Mouse (Mus musculus) urinary bladder, postnatal 10 days (tissue): Measurements from ENCODE around the gene Bcl2.
"Not testable (repeated sequence)": the region's sequence is repeated elsewhere in the genome, so short reads cannot be mapped to it uniquely, and the experiment has no call there.

Experiments used
- DNase-seq: peaks from one replicate; pipeline ENCODE4 v3.0.0; 2022; ENCODE audit warnings: low spot score

Gene Bcl2

DNA sequence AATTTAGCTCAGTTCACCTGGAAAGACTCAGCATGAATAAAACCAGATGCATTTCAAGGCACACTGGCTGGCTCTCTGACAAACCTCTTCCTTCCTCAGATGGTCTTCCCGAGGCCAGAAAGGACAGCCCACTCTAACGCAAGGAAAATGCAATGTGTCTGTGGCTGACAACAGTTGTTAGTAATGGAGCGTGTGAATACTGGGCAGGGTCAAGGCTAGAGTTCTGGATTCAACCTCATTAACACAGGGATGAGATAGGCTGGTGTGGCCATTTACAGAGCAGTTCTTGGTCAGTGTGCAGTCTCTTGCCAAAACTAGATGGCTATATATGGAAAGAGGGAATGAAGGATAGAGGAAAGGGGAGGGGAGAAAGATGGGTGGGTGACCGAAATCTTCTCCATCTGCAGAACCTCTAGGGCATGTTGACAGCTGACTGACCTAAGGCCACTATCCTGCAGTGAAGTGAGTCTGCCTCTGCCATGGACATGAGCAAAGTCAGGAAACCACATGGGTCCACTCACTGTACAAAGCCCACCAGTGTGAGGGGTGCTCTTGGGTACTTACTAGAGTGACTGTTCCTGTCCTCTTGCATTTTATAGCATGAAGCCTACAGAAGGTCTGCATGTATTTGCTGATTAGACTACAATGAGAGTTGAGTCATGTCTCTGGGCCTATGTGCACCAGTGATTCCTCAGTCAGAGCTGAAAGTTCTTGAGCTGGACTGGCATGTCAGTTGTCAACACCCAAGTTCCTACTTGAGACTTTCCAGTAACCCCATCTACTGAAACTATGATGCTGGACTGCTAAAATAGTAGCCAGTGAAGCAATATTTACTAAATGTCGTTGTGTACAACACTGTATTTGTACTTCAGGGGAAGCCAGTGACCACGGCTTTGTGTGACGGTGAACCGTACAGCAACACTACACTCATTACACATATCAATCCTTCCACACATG is 159.9 kb downstream of the Bcl2 start:
- no peak for DNase-seq

DNA sequence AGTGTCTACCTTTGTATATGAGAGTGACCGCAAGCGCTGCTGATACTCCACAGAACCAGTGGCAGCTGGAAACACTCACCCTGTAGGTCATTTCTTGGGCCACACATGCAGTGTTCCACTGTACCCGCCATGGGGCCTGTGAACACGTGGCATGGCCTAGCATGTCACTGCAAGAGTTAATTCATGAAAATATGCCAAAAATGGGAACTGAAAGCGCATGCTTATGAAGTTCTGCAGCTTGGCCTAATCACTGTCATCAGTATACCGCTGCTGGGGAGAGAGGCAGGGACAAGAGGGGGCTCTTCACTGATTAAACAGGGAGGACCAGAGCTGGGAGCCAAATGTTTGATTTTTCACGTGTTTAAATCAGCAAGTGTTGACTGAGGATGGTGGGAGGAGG is 161.2 kb downstream of the Bcl2 start:
- no peak for DNase-seq

DNA sequence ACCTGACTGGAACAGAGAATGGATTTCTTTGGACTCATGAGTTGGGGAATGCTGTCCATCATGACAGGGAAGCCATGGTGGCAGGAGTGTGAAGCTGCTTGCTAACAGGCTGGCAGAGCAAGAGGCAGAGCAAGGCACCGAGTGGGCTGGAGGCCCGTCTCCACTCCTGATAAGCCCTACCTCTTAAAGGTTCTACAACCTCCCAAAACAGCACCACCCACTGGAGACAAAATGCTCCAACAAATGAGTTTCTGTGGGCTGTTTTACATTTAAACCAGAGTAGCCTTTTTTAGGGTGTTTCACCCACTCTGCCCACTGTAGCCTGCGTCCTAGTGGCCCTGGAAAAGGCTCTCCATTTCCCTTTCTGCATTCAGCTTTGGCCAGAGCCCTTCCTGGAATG is 163.5 kb downstream of the Bcl2 start:
- DNase-seq: no peak

DNA sequence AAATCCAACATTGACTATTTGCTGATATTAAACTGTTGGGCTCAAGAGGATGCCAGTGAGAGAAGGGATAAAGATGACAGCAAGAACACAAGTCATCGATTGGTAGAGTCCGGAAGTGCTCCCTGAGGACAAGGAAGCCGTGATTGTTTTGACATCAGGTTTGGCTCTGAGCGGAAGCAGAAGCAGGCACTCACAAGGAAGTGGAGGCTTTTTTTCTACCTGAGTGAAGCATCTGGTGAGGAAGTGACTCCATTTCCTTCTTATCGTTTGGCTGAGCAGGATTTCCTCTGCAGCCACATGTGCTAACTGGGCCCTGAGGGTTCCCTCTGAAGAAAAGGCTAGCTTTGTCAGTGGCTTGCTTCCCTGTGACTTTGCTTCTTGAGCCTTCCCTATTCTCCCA is 165.0 kb downstream of the Bcl2 start:
- DNase-seq: no peak

DNA sequence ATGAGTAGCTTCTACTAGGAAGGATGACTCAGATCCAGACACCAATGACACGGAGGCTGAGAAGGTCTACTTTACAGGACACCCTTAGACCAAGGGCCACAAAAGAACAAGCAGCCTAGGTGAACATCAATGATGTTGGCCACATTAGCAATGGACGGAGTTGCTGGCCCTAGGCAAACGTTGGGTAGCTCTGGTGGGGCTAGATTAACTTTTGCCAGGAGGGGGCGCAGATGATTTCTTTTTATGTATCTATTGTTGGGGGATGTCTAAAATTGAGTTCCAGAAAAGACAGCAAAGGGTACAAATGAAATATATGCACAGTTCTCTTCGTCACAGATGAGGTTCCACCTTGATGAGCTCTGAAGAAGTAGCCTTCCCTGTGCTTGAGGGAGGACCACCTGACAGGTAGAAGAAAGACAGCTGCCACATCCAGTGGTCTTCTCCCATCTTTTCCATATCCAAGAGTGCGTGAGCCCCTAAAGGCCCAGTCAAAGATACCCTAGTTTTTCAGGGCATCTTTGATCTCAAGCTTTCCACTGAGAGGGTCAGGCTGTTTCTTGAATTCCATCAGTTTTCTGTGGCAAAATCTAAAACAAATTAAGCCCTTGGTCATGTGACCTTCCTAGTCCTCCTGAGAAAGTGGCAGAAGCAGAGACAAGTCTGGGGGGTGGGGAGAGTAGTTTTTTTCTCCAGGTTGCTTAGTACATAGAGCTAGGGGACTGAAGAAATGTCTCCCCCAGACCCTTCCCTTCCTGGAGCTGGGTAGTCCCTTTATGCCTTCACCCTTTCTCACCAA is 169.1 kb downstream of the Bcl2 start:
- no peak for DNase-seq

DNA sequence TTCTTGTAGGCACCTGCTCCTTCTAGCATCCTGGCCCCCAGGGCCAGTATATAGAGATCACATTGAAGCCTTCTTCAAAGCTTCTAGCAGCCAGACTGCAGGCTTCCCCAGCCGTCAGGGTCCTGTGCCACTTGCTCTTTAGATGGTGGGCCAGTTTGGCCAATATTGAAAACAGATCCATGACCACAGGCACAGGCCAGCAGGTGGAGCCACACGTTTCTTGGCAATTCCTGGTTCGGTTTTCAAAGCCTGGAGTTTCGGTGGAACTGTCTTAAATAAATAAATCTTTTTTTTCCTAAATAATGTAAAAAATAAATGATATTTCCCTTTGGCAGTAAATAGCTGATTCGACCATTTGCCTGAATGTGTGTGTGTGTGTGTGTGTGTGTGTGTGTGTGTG is 171.3 kb downstream of the Bcl2 start:
- DNase-seq: no peak

DNA sequence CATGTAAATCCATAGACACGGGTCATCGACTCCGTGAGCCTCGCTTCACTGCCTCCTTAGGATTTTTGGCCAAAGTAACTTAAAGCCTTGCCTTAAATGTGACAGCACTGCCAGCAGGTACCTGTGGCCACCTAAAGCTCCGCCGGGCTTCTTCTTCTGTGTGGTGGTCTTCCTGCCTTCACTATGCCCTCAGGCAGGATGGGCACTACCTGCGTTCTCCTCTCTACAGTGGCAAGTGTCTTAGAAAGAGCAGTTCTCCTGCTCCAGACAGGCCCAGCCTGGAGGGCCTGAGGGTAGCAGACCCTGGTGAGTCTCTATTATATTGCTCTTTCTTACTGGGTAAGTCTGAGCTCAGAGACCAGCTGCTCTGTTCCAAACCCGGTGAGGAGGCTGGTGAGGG is 172.2 kb downstream of the Bcl2 start:
- no peak for DNase-seq

DNA sequence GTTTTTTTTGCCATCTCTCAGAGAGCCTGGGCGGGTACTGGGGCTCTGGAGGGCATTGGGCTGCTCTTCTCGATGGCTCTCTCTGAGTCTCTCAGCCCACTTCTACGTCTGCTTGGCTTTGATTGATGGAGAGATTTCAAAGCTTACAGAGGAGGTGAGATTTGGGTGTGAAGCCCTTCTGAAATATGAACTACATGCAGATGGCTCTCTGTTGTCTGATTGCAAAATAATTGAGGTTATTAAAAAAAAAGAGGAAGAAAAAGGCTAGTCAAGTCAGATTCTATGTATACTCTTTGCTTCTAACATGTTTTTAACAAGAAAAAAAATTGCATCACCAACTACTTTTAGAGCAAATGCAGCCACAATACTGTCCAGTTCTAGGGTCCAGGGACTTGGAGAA is 173.9 kb downstream of the Bcl2 start:
- no peak for DNase-seq

DNA sequence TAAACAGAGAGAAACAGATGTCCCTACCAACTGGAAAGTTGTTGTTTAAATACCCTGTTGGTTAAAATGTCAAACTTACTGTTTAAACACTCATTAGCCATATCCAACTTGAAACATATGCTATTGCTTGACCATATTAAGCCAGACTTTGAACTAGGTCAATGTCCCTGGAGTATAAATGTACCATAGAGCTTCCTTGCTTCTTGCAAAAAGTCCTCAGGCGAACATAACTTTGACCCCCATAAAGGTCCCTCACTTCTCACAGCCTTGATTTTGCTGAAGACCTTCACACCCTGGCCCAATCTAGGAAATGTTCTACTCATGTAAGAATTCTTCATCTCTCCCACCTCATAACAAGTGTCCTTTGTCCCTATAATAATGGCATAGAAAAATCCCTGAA is 175.0 kb downstream of the Bcl2 start:
- no peak for DNase-seq

DNA sequence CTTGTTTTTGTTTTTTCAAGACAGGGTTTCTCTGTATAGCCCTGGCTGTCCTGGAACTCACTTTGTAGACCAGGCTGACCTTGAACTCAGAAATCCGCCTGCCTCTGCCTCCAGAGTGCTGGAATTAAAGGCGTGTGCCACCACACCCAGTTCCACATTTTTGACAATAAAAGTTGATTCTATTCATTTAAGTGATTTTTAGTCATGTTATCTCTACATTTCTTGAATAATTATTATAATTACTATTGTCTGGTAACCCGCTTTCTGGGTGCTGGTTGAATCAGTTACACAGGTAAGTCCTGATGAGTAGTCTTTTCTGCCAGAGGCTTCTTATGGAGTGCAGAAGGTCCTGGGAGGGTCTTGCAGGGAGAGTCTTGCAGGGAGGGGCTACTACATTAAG is 179.2 kb downstream of the Bcl2 start:
- DNase-seq: not testable (repeated sequence)

DNA sequence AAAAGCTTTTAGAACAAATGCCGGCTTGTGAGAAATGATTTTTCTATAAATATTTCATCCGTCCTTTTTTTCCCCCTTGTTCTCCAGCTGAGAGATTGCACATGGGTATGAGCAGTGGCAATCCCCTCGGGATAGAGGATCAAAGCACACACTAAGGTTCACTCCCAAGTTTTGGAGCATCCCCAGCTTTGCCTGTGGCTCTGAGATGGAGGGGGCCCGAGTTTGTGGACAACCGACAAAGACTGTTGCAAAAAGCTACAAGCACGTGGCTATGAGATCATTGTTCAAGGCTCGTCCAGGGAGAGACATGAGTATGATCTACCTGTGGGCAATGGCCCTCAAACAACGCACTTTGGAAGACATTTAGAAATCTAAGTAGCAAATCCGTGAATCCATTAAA is 184.5 kb downstream of the Bcl2 start:
- no peak for DNase-seq

DNA sequence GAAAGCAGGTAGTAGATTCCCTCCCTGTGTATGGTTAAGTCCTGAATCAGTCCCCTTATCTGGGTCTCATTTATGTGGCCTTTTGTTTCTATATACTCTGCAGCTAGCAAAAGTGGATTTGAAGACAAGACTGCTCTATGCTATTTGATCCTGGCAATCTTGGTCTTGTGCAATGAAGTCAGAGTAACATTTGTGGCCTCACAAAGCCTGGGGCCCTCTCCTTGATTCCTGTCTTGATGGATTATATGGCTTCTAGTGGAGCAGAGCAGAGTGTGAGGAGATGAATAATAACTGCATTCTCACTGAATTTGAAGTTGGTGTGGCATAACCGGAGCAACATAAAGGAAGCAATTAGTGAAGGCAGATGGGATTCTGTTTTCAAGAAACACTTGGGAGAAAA is 186.5 kb downstream of the Bcl2 start:
- no peak for DNase-seq

DNA sequence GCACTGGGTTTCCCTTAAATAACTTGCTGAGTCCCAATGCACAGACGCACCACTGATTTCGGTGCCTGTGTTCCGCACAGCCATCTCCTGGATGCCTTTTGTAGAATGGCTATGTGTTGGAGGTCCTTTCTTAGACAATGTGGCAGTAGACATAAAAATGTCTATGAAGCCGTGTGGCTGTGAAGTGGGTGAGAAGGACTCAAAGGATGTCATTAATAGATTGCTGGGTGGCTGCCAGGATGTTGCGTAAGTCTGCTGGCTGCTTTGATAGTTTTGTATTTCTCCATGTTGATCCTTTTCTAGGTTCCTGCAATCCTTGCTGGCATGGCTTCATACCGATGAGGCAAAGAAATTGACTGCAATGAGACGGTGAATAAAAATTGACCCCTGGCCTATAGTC is 187.3 kb downstream of the Bcl2 start:
- no peak for DNase-seq

DNA sequence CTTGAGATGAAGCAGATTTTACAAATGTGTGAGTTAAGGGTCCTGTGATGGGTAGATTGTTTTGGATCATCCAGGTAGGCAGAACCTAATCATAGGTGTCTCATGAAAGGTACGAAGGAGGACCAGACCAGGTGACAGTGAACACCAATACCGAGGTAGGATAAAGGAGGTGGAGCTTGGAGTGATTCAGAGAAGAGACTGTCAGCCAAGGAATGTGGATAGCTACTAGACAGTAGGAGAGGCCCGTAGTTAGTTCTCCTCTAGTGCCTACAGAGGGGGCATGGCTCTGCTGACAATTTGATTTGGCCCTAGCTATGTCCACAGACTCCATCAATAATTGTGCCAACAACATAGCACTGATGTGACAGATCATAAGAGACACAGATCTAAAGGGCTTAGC is 188.0 kb downstream of the Bcl2 start:
- no peak for DNase-seq

DNA sequence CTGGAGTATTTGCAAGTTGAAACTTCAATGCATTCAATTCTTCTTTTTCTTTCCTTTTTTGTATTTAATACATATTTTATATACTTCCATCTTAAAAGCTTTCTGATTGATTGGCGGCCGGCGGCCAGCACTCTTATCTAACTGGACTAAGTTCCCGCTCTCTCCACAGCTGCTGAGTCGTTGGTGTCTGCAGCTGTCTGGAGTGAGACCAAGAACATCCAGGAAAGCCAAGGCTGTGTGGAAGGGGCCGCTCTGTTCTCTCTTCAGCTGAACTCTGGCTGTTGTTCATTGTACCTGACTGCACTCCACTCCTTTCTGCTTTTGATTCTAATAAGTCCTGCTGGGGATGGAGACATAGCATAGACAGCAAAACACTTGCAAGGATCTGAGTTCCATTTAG is 190.3 kb downstream of the Bcl2 start:
- no peak for DNase-seq

DNA sequence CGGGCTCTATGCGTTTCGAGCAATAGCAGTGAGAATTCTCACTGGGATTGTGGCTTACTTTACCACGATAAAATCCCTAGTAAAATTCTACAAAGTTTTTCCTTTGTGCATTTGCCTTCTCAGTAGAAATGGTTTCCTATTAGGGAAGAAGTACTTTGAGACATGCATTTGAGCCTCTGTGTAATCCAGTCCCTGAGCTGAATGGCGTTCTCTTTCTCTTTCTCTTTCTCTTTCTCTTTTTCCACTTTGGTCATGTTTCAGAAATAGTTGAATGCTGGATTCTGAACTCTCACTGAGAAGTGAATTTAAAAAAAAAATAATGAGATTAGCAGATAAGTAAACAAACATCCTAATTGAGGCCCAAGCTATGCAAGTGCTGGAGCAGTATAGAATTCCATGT is 191.1 kb downstream of the Bcl2 start:
- DNase-seq: no peak

DNA sequence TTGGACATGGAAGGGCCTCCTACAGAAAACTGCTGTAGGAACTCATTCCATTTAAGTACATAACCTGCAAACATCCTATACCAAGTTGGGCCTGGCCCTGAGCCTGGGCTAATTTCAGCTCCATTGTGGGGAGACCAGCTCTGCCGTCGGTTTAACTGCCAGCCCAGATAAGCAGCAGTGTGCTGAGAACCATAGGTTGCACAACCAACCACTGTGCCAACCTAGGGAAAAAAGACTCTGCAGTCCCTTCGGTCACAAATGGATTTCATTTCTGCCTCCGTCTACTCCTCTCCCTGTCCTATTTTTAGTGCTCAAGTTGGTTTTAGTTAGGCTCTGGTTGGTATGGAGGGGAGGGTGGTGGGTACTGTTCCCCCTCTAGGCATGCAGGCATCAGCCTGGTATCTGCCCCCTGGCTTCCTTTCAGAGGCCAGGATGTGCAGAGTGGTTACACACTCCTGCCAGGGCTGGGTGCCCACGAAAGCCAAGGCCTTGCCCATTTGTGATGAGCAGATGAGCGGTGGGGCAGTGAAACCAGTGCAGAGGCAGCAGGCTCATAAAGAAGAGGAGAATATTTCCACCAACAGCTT is 196.4 kb downstream of the Bcl2 start:
- DNase-seq: no peak

DNA sequence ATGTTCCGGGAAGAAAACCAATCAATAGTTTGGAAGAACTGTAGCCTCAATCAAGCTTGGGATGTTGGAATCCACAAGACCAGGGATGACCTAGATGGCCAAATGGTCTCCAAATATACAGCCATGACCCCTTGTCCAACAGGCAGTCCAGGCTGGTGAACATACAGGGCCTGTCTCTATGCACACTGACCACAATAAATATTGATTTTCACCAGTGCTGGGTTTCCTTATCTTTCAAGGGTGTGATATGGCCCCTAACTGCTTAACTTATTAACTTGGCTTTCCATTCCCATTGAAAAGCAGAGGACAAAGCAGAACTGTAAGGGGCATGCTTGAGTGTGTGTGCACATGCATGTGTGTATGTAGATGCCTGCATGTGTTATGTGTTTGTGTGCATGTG is 197.0 kb downstream of the Bcl2 start:
- no peak for DNase-seq

DNA sequence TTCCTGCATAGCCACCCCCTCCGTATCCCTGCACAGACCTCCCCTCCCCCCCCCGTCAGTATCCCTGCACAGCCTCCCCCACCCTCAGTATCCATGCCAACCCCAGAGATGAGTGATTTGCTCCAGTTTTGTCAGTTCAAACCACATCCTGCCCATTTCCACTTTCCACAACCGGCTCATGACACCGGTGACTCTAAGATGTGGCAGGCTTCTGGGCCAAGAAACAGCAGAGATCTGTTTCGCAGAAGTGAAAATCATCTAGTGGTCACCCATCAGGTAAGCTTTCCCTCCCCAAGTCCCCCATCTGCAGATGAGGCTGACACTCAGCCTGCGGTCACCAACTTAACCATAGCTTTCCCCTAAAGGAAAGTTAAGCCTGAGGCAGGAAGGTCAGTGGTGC is 198.5 kb downstream of the Bcl2 start:
- no peak for DNase-seq

DNA sequence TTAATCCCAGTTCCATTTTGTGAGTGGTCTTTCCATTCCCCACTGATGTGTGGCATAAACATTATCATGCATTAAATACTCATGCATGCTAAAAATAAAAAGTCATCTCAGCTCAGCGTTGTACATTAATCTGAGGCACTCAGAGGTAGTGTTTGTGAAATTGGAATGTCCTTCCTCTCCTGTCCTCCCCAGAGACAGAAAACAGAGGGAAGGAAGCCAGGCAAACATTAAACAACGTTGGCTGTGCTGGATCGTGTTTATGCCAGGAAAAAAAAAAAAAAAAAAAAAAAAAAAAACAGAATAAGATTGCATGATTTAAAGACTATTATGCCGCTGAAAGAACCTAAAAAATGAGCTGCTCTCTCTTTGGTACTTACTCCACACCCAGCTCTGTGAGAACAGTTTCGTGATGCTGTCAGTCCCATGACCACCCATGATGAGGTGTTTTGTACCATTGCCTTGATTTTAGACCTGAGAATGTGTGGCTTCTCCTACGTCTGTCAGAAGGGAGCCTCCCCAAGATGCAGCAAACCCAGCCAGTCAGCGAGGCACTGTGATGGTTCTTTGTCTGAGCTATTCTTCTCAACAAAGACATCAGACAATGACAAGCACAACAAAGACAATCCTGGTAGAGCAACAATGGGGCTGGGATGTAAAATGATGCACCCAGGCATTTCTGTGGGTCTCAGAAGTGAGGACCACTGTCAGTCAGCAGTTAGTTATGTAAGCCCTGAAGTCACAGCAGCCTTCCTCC is 200.0 kb downstream of the Bcl2 start:
- no peak for DNase-seq

DNA sequence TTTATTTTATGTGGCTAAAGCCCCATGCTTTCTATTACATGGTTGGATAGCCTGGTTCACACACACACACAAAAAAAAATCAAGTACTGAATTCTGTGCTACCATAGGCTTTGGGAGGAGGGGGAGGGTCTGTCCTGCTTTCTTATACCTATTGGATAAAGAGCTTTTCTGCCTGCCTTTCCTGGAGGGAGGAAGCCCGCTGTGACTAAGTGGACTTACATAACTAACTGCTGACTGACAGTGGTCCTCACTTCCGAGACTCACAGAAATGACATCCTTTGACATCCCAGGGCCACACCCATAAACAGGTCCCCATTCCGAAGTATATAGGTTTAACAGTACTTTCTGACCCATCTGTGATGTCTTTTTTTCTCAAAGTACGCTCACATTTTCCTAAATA is 200.6 kb downstream of the Bcl2 start:
- no peak for DNase-seq

DNA sequence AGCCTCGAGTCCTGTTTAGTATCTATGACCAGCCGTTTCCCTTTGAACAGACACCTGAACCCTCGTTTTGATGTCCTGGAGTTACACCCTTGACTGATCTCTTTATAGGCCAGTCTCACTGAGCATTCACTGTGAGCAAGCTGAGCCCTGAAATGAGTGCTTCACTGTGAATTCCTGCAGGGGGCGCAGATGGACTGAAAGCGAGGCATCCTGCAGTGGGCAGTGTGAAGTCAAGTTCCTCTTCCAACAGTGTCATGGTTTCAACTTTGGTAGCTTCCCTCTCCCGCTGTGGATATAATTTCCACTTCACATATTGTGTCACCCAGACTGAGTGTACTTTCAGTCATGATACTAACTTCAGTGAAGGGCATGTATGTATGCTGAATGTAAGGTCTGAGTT is 202.5 kb downstream of the Bcl2 start:
- DNase-seq: no peak
